Mouse (Mus musculus) ES-E14 (cell line): Measurements from ENCODE around the gene Chac1. TPM values are rescaled to one million over a fixed set of nuclear protein-coding genes. Genes with fewer than 3 reads are reported as not detected.

ENCODE experiments used
- DNase-seq: peaks from one replicate; pipeline ENCODE4 v3.0.0-alpha.2; 2013; ENCODE audit warnings: low read depth, low spot score
- H3K27ac ChIP-seq: 2 replicates; pipeline ENCODE4 v1.5.1; 2012; ENCODE audit warnings: low read depth, mild to moderate bottlenecking, low read length, moderate library complexity, mixed read lengths; ENCODE audit not compliant: poor library complexity, insufficient read depth, severe bottlenecking
- H3K36me3 ChIP-seq: 2 replicates; pipeline ENCODE4 v1.6.1; 2012; ENCODE audit warnings: mild to moderate bottlenecking, low read length, moderate library complexity, mixed read lengths; ENCODE audit not compliant: control insufficient read depth, poor library complexity, insufficient read depth, severe bottlenecking
- H3K4me1 ChIP-seq, 2 experiments: fragments of 150-350 bp in 1 of 2; sonication (generic) in 1 of 2; 2 replicates each; pipeline ENCODE4 v1.6.1; 2012; ENCODE audit warnings: low read length in 2 of 2, mild to moderate bottlenecking in 1 of 2, mixed read lengths in 1 of 2; ENCODE audit not compliant: control insufficient read depth in 2 of 2, insufficient read depth in 2 of 2, poor library complexity in 1 of 2
- H3K4me3 ChIP-seq, 2 experiments: fragments of 150-350 bp in 1 of 2; sonication (generic) in 1 of 2; 2 replicates each; pipeline ENCODE4 v1.5.1; 2012; ENCODE audit warnings: low read length in 2 of 2, low read depth in 1 of 2, mild to moderate bottlenecking in 1 of 2, mixed read lengths in 1 of 2; ENCODE audit not compliant: insufficient read depth in 1 of 2, poor library complexity in 1 of 2, severe bottlenecking in 1 of 2
- H3K9ac ChIP-seq: 2 replicates; pipeline ENCODE4 v1.6.1; 2012; ENCODE audit warnings: low read depth, mild to moderate bottlenecking, low read length, mixed read lengths; ENCODE audit not compliant: poor library complexity, insufficient read depth, severe bottlenecking
- H3K9me3 ChIP-seq: fragments of 150-350 bp; sonication (generic); 2 replicates; pipeline ENCODE4 v1.6.1; 2012; ENCODE audit warnings: low read depth, mild to moderate bottlenecking, low read length; ENCODE audit not compliant: control insufficient read depth, insufficient read depth
- CHD2 ChIP-seq: IDR thresholded peaks from 2 replicates; pipeline ENCODE4 v1.6.1; 2014; ENCODE audit warnings: mild to moderate bottlenecking, low read depth, low read length, inconsistent platforms
- HCFC1 ChIP-seq: IDR thresholded peaks from 2 replicates; pipeline ENCODE4 v1.6.1; 2012; ENCODE audit warnings: low read length, inconsistent platforms, borderline replicate concordance; ENCODE audit not compliant: insufficient read depth
- MAFK ChIP-seq: IDR thresholded peaks from 2 replicates; pipeline ENCODE4 v1.6.1; 2014; ENCODE audit warnings: mild to moderate bottlenecking, low read depth, low read length, inconsistent platforms; ENCODE audit not compliant: insufficient read depth
- ZC3H11A ChIP-seq: IDR thresholded peaks from 2 replicates; pipeline ENCODE4 v1.6.1; 2012; ENCODE audit warnings: low read depth, mild to moderate bottlenecking, inconsistent platforms, low read length, borderline replicate concordance
- ZNF384 ChIP-seq: IDR thresholded peaks from 2 replicates; pipeline ENCODE4 v1.6.1; 2012; ENCODE audit warnings: low read depth, low read length, inconsistent platforms
- in situ Hi-C, 2 experiments: fragments of 600-800 bp; cut with MboI; formaldehyde crosslinking; loops; one replicate each; pipeline ENCODE4 v1.15.1; 2025; ENCODE audit warnings: low sequenced_read_pairs in 2 of 2, inconsistent platforms in 1 of 2; ENCODE audit not compliant: unreplicated experiment in 2 of 2
- total RNA-seq: library from RNA; depleted of rRNA; stranded (reverse); fragments of 300-350 nt; gene quantifications from 2 replicates; pipeline ENCODE4 v1.2.3, GENCODE M21; 2012

The Chac1 gene
- total RNA-seq, 1 experiment: 20.9 TPM

- Histone ChIP-seq H3K9me3 (no peaks in the 10 kb centered on the region), H3K27ac (no peak overlapping the region), H3K9ac (no peak overlapping the region), H3K4me1 (peaks cover 0 to 5% of the 10 kb centered on the region in 2 experiments; a peak in 2 of 4 replicates), H3K36me3 (no peaks in the 10 kb centered on the region), H3K4me3 (peak overlapping the region; percentile 1 to 69; a peak in 3 of 4 replicates)
- no peak for DNase-seq
- in situ Hi-C loops: no loop called here
- TF ChIP-seq CHD2 (no peak), ZC3H11A (no peak), ZNF384 (no peak), MAFK (no peak), HCFC1 (no peak)
Observed at GRCm38 (mm10) chr2:119323866-119324575, 27.0 kb upstream of the Chac1 start.

- Histone ChIP-seq H3K9me3 (no peaks in the 10 kb centered on the region), H3K9ac (no peak overlapping the region), H3K36me3 (no peaks in the 10 kb centered on the region), H3K27ac (no peak overlapping the region), H3K4me3 (peak overlapping the region; percentile 62 to 69; a peak in 3 of 4 replicates), H3K4me1 (peaks cover 0 to 5% of the 10 kb centered on the region in 2 experiments; a peak in 2 of 4 replicates)
- DNase-seq: no peak
- TF ChIP-seq HCFC1 (no peak), CHD2 (no peak), MAFK (0 out of 2 replicates have a peak, but pooled peaks have one; percentile 9), ZNF384 (no peak)
- in situ Hi-C loops: loop anchor here in 1 of 2 experiments (25.0 kb wide), 1 partner anchor 188 kb away; no protein-coding TSS in a partner anchor
Observed at GRCm38 (mm10) chr2:119324576-119325318, 26.3 kb upstream of the Chac1 start.

- Histone ChIP-seq H3K9ac (peak within 1 kb of the TSS; percentile 23; the same call in 1 of the 2 replicates), H3K36me3 (no peaks in the 10 kb centered on the region), H3K27ac (no peak within 1 kb of the TSS), H3K4me3 (peak within 1 kb of the TSS; percentile 62 to 69), H3K4me1 (peaks cover 0 to 5% of the 10 kb centered on the region in 2 experiments; a peak in 2 of 4 replicates), H3K9me3 (no peaks in the 10 kb centered on the region)
- DNase-seq: no peak
- in situ Hi-C loops: loop anchor here in 1 of 2 experiments (25.0 kb wide), 1 partner anchor 187 kb away; no protein-coding TSS in a partner anchor
- TF ChIP-seq ZC3H11A: no peak
Observed at GRCm38 (mm10) chr2:119325568-119326143, 25.4 kb upstream of the Chac1 start, which contains the start of gene Dll4. TSS of gene Dll4 (plus strand) at chr2:119325784.

- peaks cover 0 to 5% of the 10 kb centered on the region in 2 experiments; a peak in 2 of 4 replicates for H3K4me1 ChIP-seq
- H3K9me3 ChIP-seq: no peaks in the 10 kb centered on the region
- DNase-seq: no peak
- no peaks in the 10 kb centered on the region for H3K36me3 ChIP-seq
- peak overlapping the region; percentile 62 to 69 for H3K4me3 ChIP-seq
- TF ChIP-seq ZNF384: no peak
- TF ChIP-seq CHD2: no peak
- TF ChIP-seq HCFC1: no peak
- no peak for TF ChIP-seq MAFK
- TF ChIP-seq ZC3H11A: no peak
- no peak overlapping the region for H3K27ac ChIP-seq
- in situ Hi-C loops: loop anchor here in 1 of 2 experiments (25.0 kb wide), 1 partner anchor 186 kb away; no protein-coding TSS in a partner anchor
- H3K9ac ChIP-seq: peak overlapping the region; percentile 23; the same call in 1 of the 2 replicates
Observed at GRCm38 (mm10) chr2:119326161-119327101, 24.6 kb upstream of the Chac1 start.
